Mouse (Mus musculus) hindbrain, embryonic 10.5 days (tissue): ENCODE results near the gene Hras. TPM values are rescaled to one million over a fixed set of nuclear protein-coding genes. Genes with fewer than 3 reads are reported as not detected.
A peak's percentile ranks its signal among the peaks of the same experiment; 100 is the strongest.

Source experiments
- DNase-seq: peaks from one replicate; pipeline ENCODE4 v3.0.0-alpha.2; 2017; ENCODE audit warnings: low spot score
- H3K27ac ChIP-seq: fragments of 300-500 bp; sonication (generic); 2 replicates; pipeline ENCODE4 v1.5.1; 2016; ENCODE audit warnings: mild to moderate bottlenecking, moderate library complexity
- H3K27me3 ChIP-seq: fragments of 300-500 bp; sonication (generic); 2 replicates; pipeline ENCODE4 v1.6.1; 2016; ENCODE audit warnings: mild to moderate bottlenecking; ENCODE audit not compliant: poor library complexity, insufficient read depth, severe bottlenecking
- H3K36me3 ChIP-seq: fragments of 300-500 bp; sonication (generic); 2 replicates; pipeline ENCODE4 v1.6.1; 2016; ENCODE audit warnings: mild to moderate bottlenecking, moderate library complexity
- H3K4me1 ChIP-seq: fragments of 300-500 bp; sonication (generic); replicated peaks from 2 replicates; pipeline ENCODE4 v1.6.1; 2016; ENCODE audit warnings: mild to moderate bottlenecking
- H3K4me3 ChIP-seq: fragments of 300-500 bp; sonication (generic); 2 replicates; pipeline ENCODE4 v1.5.1; 2016; ENCODE audit warnings: mild to moderate bottlenecking, moderate library complexity
- H3K9me3 ChIP-seq: fragments of 300-500 bp; sonication (generic); 2 replicates; pipeline ENCODE4 v1.6.1; 2016; ENCODE audit warnings: mild to moderate bottlenecking, moderate library complexity
- WGBS: fragments of 180-500 bp; shearing (Covaris S2); methylation state at CpG from one replicate; pipeline ENCODE4 v1.1.7; 2016; 5-methylcytosine and 5-hydroxymethylcytosine counted together
- polyA plus RNA-seq: library from polyadenylated mRNA; unstranded; fragments of >200 nt; fragmentation: Nextera tagmentation; extraction: Ambion mirVana; gene quantifications from 2 replicates; pipeline ENCODE4 v1.2.1, GENCODE M21; 2016

Gene Hras
- polyA plus RNA-seq, result 96.8 and 115 TPM in 2 replicates

GRCm38 (mm10) chr7:141193948-141194347, at the start of gene Hras, which contains the start of gene Lrrc56:
Gene Hras, minus strand, starts transcription at chr7:141194005.
Gene Lrrc56, plus strand, starts transcription at chr7:141194157.
- under 1% methylated on average over 39 of the region's 39 CpGs for WGBS
- H3K27ac ChIP-seq, result peak within 1 kb of the TSS; percentile 95

DNA sequence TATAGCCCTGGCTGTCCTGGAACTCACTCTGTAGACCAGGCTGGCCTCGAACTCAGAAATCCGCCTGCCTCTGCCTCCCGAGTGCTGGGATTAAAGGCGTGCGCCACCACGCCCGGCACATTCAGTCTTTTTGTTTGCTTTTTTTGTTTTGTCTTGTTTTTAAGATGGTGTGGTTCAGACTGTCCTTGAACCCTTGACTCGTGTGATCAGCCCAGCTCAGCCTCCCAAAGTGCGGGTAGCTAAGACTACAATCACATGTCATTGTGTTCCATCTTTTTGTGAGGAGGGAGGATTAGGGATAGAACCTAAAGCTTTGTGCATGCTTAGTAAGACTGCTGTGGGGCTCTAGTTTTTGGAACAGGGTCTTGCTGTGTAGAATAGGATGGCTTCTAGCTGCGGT, 37.7 kb upstream of the Hras start:
- H3K4me1 ChIP-seq, result peaks cover 26% of the 10 kb centered on the region
- no peak overlapping the region for H3K27ac ChIP-seq
- 93% methylated on average over 10 of the region's 10 CpGs for WGBS
- H3K4me3 ChIP-seq, result no peak overlapping the region
- H3K9me3 ChIP-seq, result no peaks in the 10 kb centered on the region
- H3K36me3 ChIP-seq, result peaks cover 64% of the 10 kb centered on the region
- no peak for DNase-seq
- no peaks in the 10 kb centered on the region for H3K27me3 ChIP-seq

More at GRCm38 (mm10) chr7:141193948-141194347, at the start of gene Hras, which contains the start of gene Lrrc56:
- Histone ChIP-seq H3K36me3 (peaks cover 46% of the 10 kb centered on the region), H3K4me3 (peak within 1 kb of the TSS; percentile 83), H3K9me3 (no peaks in the 10 kb centered on the region), H3K27me3 (no peaks in the 10 kb centered on the region), H3K4me1 (peaks cover 44% of the 10 kb centered on the region)
- peak; percentile 98 for DNase-seq

- H3K27ac ChIP-seq, result no peak overlapping the region
- H3K4me3 ChIP-seq, result no peak overlapping the region
- H3K4me1 ChIP-seq, result peaks cover 26% of the 10 kb centered on the region
- no peaks in the 10 kb centered on the region for H3K9me3 ChIP-seq
- no peaks in the 10 kb centered on the region for H3K27me3 ChIP-seq
- DNase-seq, result no peak
- peaks cover 60% of the 10 kb centered on the region for H3K36me3 ChIP-seq
- WGBS, result 95% methylated on average over 3 of the region's 3 CpGs
These were observed 37.3 kb upstream of the Hras start for GRCm38 (mm10) chr7:141231111-141231510.

DNA sequence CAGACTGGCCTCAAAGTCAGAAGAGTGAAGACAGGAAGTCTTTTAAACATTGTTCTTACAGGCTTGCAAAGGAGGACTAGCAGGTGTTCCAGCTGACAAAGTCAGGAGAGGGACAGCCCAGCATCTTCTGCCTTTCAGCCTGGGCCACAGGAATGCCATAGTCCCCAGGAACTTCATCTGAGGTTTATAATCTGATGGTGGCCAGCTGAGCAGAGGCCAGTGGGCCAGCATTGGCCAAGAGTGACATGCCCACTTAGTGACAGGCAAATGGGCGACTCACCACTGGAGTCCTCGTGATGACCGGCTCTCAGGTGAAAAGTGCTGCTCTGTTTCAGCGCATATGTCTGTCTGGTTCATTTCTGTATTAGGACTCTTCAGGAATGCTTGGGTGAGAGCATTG, 36.8 kb upstream of the Hras start:
- Histone ChIP-seq H3K36me3 (peaks cover 54% of the 10 kb centered on the region), H3K4me3 (peak overlapping the region; percentile 73)
- WGBS, result 95% methylated on average over 4 of the region's 4 CpGs

DNA sequence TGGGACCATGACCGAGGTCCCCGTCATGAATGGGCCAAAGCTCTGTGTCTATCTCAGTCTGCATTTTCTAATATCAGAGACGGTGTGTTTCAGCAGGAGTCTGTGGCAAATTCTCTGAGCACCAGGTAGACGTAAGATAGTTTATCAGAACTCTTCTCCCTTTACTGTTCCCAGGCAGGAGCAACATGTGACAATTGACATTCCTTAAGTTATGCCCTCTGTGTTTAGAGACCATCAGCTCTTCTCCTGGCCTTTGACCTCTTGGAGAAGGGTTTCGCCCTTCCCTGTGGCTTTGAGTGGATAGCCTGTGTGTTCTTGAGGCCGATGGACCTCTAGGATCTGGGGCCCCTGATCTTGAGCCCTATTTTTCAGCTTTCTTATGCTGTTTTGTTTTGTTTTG, 35.9 kb upstream of the Hras start:
- H3K4me3 ChIP-seq, result peak overlapping the region; percentile 73
- peaks cover 46% of the 10 kb centered on the region for H3K36me3 ChIP-seq
- no peak for DNase-seq
- no peaks in the 10 kb centered on the region for H3K27me3 ChIP-seq
- H3K4me1 ChIP-seq, result peaks cover 26% of the 10 kb centered on the region
- peak overlapping the region; percentile 99; the same call in 1 of the 2 replicates for H3K27ac ChIP-seq
- no peaks in the 10 kb centered on the region for H3K9me3 ChIP-seq
- WGBS, result 63% methylated on average over 6 of the region's 6 CpGs

More for the DNA sequence above, 36.8 kb upstream of the Hras start:
- no peak for DNase-seq
- Histone ChIP-seq H3K9me3 (no peaks in the 10 kb centered on the region), H3K27me3 (no peaks in the 10 kb centered on the region), H3K4me1 (peaks cover 26% of the 10 kb centered on the region), H3K27ac (no peak overlapping the region)

- Histone ChIP-seq H3K4me3 (peak within 1 kb of the TSS; percentile 73), H3K4me1 (peaks cover 26% of the 10 kb centered on the region), H3K27me3 (no peaks in the 10 kb centered on the region), H3K9me3 (no peaks in the 10 kb centered on the region), H3K36me3 (peaks cover 33% of the 10 kb centered on the region), H3K27ac (peak within 1 kb of the TSS; percentile 99)
- WGBS, result under 1% methylated on average over 76 of the region's 76 CpGs
- DNase-seq, result peak; percentile 93
These were observed 34.7 kb upstream of the Hras start, which contains the start of gene Phrf1 for GRCm38 (mm10) chr7:141228279-141229067. Gene Phrf1, plus strand, starts transcription at chr7:141228784.

DNA sequence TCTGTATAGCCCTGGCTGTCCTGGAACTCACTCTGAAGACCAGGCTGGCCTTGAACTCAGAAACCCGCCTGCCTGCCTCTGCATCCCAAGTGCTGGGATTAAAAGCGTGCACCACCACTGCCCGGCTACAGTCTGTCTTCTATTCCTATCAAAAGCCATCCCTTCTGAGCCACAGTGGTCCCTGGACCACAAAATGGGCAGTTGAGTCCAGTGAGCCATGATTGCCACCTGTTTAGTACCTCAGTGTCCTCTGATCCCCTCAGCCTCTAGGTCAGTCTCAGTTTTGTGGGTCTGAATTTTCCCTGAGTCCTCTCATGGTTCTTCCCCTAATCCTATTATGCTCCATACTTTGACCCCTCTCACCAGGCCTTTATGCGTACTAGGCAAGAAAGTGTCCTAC, 34.0 kb upstream of the Hras start:
- 81% methylated on average over 4 of the region's 4 CpGs for WGBS
- Histone ChIP-seq H3K4me1 (peaks cover 27% of the 10 kb centered on the region), H3K4me3 (peak overlapping the region; percentile 73), H3K27me3 (no peaks in the 10 kb centered on the region), H3K9me3 (no peaks in the 10 kb centered on the region), H3K36me3 (peaks cover 27% of the 10 kb centered on the region), H3K27ac (peak overlapping the region; percentile 99)
- no peak for DNase-seq

- 83% methylated on average over 6 of the region's 6 CpGs for WGBS
- Histone ChIP-seq H3K4me1 (peaks cover 39% of the 10 kb centered on the region), H3K27me3 (no peaks in the 10 kb centered on the region), H3K4me3 (no peak overlapping the region), H3K9me3 (no peaks in the 10 kb centered on the region), H3K27ac (no peak overlapping the region), H3K36me3 (peaks cover 14% of the 10 kb centered on the region)
- no peak for DNase-seq
These were observed 32.7 kb upstream of the Hras start for GRCm38 (mm10) chr7:141226535-141226934.

- WGBS, result 93% methylated on average over 4 of the region's 4 CpGs
- Histone ChIP-seq H3K4me1 (peaks cover 45% of the 10 kb centered on the region), H3K27ac (peak overlapping the region; percentile 93), H3K27me3 (no peaks in the 10 kb centered on the region), H3K9me3 (no peaks in the 10 kb centered on the region), H3K36me3 (peaks cover 25% of the 10 kb centered on the region), H3K4me3 (peak overlapping the region; percentile 65; the same call in 1 of the 2 replicates)
- DNase-seq, result no peak
These were observed 29.0 kb upstream of the Hras start for GRCm38 (mm10) chr7:141222696-141223215.

- Histone ChIP-seq H3K36me3 (peaks cover 32% of the 10 kb centered on the region), H3K27me3 (no peaks in the 10 kb centered on the region), H3K27ac (peak overlapping the region; percentile 93), H3K4me3 (peak overlapping the region; percentile 65), H3K9me3 (no peaks in the 10 kb centered on the region), H3K4me1 (peaks cover 51% of the 10 kb centered on the region)
- 17% methylated on average over 8 of the region's 8 CpGs for WGBS
- DNase-seq, result no peak
These were observed 28.3 kb upstream of the Hras start for GRCm38 (mm10) chr7:141222126-141222467.

- Histone ChIP-seq H3K27me3 (no peaks in the 10 kb centered on the region), H3K9me3 (no peaks in the 10 kb centered on the region), H3K4me3 (peak overlapping the region; percentile 65), H3K4me1 (peaks cover 57% of the 10 kb centered on the region), H3K36me3 (peaks cover 35% of the 10 kb centered on the region), H3K27ac (peak overlapping the region; percentile 93)
- peak; percentile 99 for DNase-seq
- 2% methylated on average over 44 of the region's 44 CpGs for WGBS
These were observed 27.7 kb upstream of the Hras start for GRCm38 (mm10) chr7:141221249-141222125.

DNA sequence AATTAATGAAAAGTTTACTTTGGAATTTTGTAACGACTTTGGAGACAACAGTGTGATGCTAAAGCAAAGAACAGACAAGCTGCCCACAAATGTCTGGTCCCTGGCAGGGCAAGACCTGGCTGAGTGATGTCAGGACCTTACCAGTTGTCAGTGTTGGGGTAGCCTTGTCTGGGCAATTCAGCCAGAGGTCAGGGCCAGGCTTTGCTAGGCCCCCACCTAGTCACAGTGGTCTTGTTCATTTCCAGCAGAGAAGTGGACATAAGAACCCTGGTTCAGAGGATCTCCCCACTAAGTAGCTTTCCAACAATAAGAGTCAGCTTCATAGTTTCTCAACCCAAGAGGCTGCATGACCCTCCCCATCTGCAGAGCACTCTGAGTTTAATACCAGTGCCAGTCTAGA, 26.6 kb upstream of the Hras start:
- 79% methylated on average over 1 of the region's 1 CpGs for WGBS
- H3K36me3 ChIP-seq, result peaks cover 35% of the 10 kb centered on the region
- H3K9me3 ChIP-seq, result no peaks in the 10 kb centered on the region
- no peak for DNase-seq
- peak overlapping the region; percentile 65 for H3K4me3 ChIP-seq
- H3K27ac ChIP-seq, result peak overlapping the region; percentile 93; the same call in 1 of the 2 replicates
- peaks cover 65% of the 10 kb centered on the region for H3K4me1 ChIP-seq
- H3K27me3 ChIP-seq, result no peaks in the 10 kb centered on the region
